Mouse (Mus musculus): ENCODE data around the gene Galnt4.
A peak's percentile ranks its signal among the peaks of the same experiment; 100 is the strongest.

Galnt4 gene

GRCm38 (mm10) chr10:99161987-99162582, 54.1 kb downstream of the Galnt4 start:
- DNase-seq, result peak; percentile 24
